15 mouse cellular contexts compared by ENCODE assay signal in the genomic region with DNA sequence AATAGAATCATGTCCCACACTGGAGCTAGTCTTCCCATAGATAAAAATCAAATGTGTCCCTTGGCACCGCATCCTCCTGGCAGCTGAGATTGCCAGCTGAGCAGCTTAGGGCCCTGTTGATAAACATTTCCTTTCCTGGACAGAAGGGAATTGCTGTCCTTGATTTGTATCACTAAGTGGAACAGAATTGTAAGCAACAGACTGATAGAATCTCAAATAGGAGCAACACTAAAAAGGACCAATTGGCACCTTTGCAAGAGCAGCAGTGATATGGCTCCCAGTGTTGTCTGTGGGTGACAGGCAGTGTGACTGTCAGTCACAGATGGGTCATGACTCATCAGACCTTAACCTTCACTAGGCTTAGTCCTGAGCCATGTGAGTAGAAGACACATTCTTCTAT. TPM values are rescaled to one million over a fixed set of nuclear protein-coding genes. Genes with fewer than 3 reads are reported as not detected.
DNase-seq lines count a peak whose midpoint lies in the region; ATAC-seq lines count a peak whose summit lies in the region.
"Had no signal": no experiment of that assay in that cellular context is flagged by ENCODE, and none has a peak within 500 bp of the region (broad histone marks: within the 10 kb centered on the region; RNA-seq: fewer than 3 reads in every experiment).

No protein-coding gene starts in this region.

- no peak overlapping the region for H3K4me3 ChIP-seq in forebrain, embryonic 14.5 days (ENCODE audit: low read depth, low read length)
- no peak overlapping the region for H3K4me3 ChIP-seq in forebrain, embryonic 15.5 days
- H3K4me3 ChIP-seq: embryonic facial prominence, embryonic 15.5 days; limb, embryonic 10.5 days; liver, embryonic 12.5 days; midbrain, embryonic 13.5 days had no signal

- peaks cover 11% of the 10 kb centered on the region; the same call in 1 of the 2 replicates for H3K36me3 ChIP-seq in forebrain, embryonic 14.5 days (ENCODE audit: control insufficient read depth, insufficient read depth, low read length)
- peaks cover 7% of the 10 kb centered on the region; the same call in 1 of the 2 replicates for H3K36me3 ChIP-seq in forebrain, embryonic 15.5 days
- H3K36me3 ChIP-seq: embryonic facial prominence, embryonic 15.5 days; G1E; liver, embryonic 12.5 days had no signal

- no peak for ATAC-seq in forebrain, embryonic 14.5 days
- no peak for ATAC-seq in forebrain, embryonic 15.5 days (replicated peaks)
- ATAC-seq: liver, embryonic 12.5 days; midbrain, embryonic 13.5 days had no signal

- H3K4me1 ChIP-seq in forebrain, embryonic 14.5 days (ENCODE audit: control insufficient read depth, insufficient read depth, low read length), result no peaks in the 10 kb centered on the region
- peaks cover 6% of the 10 kb centered on the region; the same call in 1 of the 2 replicates for H3K4me1 ChIP-seq in forebrain, embryonic 15.5 days
- H3K4me1 ChIP-seq: embryonic facial prominence, embryonic 15.5 days; limb, embryonic 10.5 days; liver, embryonic 12.5 days had no signal

- intact Hi-C loops in heart, postnatal 14 days (cut with DNase I), result no loop called here

- no peak overlapping the region for H3K27ac ChIP-seq in forebrain, embryonic 14.5 days (ENCODE audit: low read depth, low read length)
- no peak overlapping the region; the same call in 1 of the 2 replicates for H3K27ac ChIP-seq in forebrain, embryonic 15.5 days (replicated peaks)
- H3K27ac ChIP-seq: embryonic facial prominence, embryonic 15.5 days; limb, embryonic 10.5 days; liver, embryonic 12.5 days; midbrain, embryonic 13.5 days had no signal

- no peaks in the 10 kb centered on the region for H3K9me3 ChIP-seq in forebrain, embryonic 14.5 days (replicated peaks; ENCODE audit: control insufficient read depth, low read length)
- no peaks in the 10 kb centered on the region for H3K9me3 ChIP-seq in forebrain, embryonic 15.5 days
- H3K9me3 ChIP-seq: embryonic facial prominence, embryonic 15.5 days; limb, embryonic 10.5 days; liver, embryonic 12.5 days; midbrain, embryonic 13.5 days had no signal

- no peak overlapping the region for H3K9ac ChIP-seq in forebrain, embryonic 14.5 days (ENCODE audit: low read length)
- H3K9ac ChIP-seq in forebrain, embryonic 15.5 days (replicated peaks), result no peak overlapping the region
- H3K9ac ChIP-seq: embryonic facial prominence, embryonic 15.5 days; liver, embryonic 12.5 days; midbrain, embryonic 13.5 days had no signal

- H3K27me3 ChIP-seq in forebrain, embryonic 14.5 days (replicated peaks; ENCODE audit: control insufficient read depth, insufficient read depth, low read length), result no peaks in the 10 kb centered on the region
- H3K27me3 ChIP-seq in forebrain, embryonic 15.5 days, result no peaks in the 10 kb centered on the region
- H3K27me3 ChIP-seq: embryonic facial prominence, embryonic 15.5 days; liver, embryonic 12.5 days; midbrain, embryonic 13.5 days had no signal

- 89% methylated on average over 1 of the region's 1 CpGs for WGBS in forebrain, embryonic 14.5 days
- 79% methylated on average over 1 of the region's 1 CpGs for WGBS in forebrain, embryonic 15.5 days

- DNase-seq in forebrain, embryonic 14.5 days (ENCODE audit: low spot score), result peak; percentile 24
- DNase-seq in adipocyte (ENCODE audit: low spot score), result peak; percentile 11
- DNase-seq in cerebellum, adult 8-10 months, result peak; percentile 43
- peak; percentile 49 for DNase-seq in lung, postnatal 14 days
- no peak for DNase-seq in frontal cortex, postnatal 25 days (ENCODE audit: low spot score in 2 of 2)
- no peak for DNase-seq in heart, postnatal 14 days
- DNase-seq: kidney, adult 9 months; layer of hippocampus, postnatal 36 days; right cerebral cortex, postnatal 25 days had no signal

- H3K4me2 ChIP-seq in forebrain, embryonic 14.5 days (ENCODE audit: low read length), result no peak overlapping the region
- H3K4me2 ChIP-seq in forebrain, embryonic 15.5 days (replicated peaks), result no peak overlapping the region
- H3K4me2 ChIP-seq: embryonic facial prominence, embryonic 15.5 days; liver, embryonic 12.5 days; midbrain, embryonic 13.5 days had no signal

RNA-seq across cellular contexts. Expression of a gene that starts 29.3 kb away (rescaled TPM):
- 208 and 232 TPM in 2 replicates for polyA plus RNA-seq in forebrain, embryonic 14.5 days (2014; fragmentation: Nextera tagmentation; extraction: Ambion mirVana)
- 206 and 213 TPM in 2 replicates for polyA plus RNA-seq in forebrain, embryonic 15.5 days (2015; fragmentation: Nextera tagmentation; extraction: Ambion mirVana)
- total RNA-seq in heart, postnatal 14 days (2021), result 10 to 100 TPM; 76.2 to 76.8 TPM
- total RNA-seq: G1E had no signal
- polyA plus RNA-seq: G1E had no signal

Comparison
In these comparisons a context has a peak if more than half of its experiments do, and no peak if none do; other contexts are left out.
1. DNase-seq: peak in forebrain, embryonic 14.5 days (single experiment), adipocyte (single experiment), cerebellum, adult 8-10 months (single experiment) and lung, postnatal 14 days (single experiment); none in frontal cortex, postnatal 25 days (0 of 2) and heart, postnatal 14 days (0 of 2).